Mouse (Mus musculus): ENCODE results near the gene Actl11. TPM values are rescaled to one million over a fixed set of nuclear protein-coding genes. Genes with fewer than 3 reads are reported as not detected.

The Actl11 gene
- total and polyA plus RNA-seq, 2 experiments from 2014 or later = not detected

- Histone ChIP-seq H3K9ac (peak overlapping the region; percentile 37; the same call in 1 of the 2 replicates), H3K4me3 (ENCODE audit: low read depth, low read length) (no peak overlapping the region), H3K4me1 (ENCODE audit: insufficient read depth) (peaks cover 17% of the 10 kb centered on the region), H3K9me3 (ENCODE audit: low read length) (no peaks in the 10 kb centered on the region), H3K36me3 (ENCODE audit: insufficient read depth) (peaks cover 13% of the 10 kb centered on the region), H3K27ac (ENCODE audit: low read depth, low read length) (peak overlapping the region; percentile 84), H3K27me3 (ENCODE audit: insufficient read depth, low read length) (no peaks in the 10 kb centered on the region), H3K4me2 (ENCODE audit: low read depth) (peak overlapping the region; percentile 37)
- ATAC-seq = 0 out of 2 replicates have a peak, but pooled peaks have one; percentile 14
- DNase-seq = no peak
- TF ChIP-seq CTCF (IDR thresholded peaks at IDR 0.05; ENCODE audit: low read depth) = peak; percentile 31
- 67% methylated on average over 4 of the region's 4 CpGs for WGBS
These were observed 32.7 kb downstream of the Actl11 start for GRCm38 (mm10) chr9:107960928-107961327.

- Histone ChIP-seq H3K27me3 (ENCODE audit: insufficient read depth, low read length) (no peaks in the 10 kb centered on the region), H3K4me3 (ENCODE audit: low read depth, low read length) (0 out of 2 replicates have a peak overlapping the region, but pooled peaks have one; percentile 8), H3K4me1 (ENCODE audit: insufficient read depth) (peaks cover 17% of the 10 kb centered on the region), H3K9me3 (ENCODE audit: low read length) (no peaks in the 10 kb centered on the region), H3K9ac (peak overlapping the region; percentile 37; the same call in 1 of the 2 replicates), H3K27ac (ENCODE audit: low read depth, low read length) (peak overlapping the region; percentile 84), H3K4me2 (ENCODE audit: low read depth) (peak overlapping the region; percentile 37), H3K36me3 (ENCODE audit: insufficient read depth) (peaks cover 13% of the 10 kb centered on the region)
- DNase-seq (peak; percentile 88), ATAC-seq (peak; percentile 84)
- no peak for TF ChIP-seq CTCF (IDR thresholded peaks at IDR 0.05; ENCODE audit: low read depth)
- WGBS = 58% methylated on average over 10 of the region's 10 CpGs
These were observed 33.1 kb downstream of the Actl11 start for GRCm38 (mm10) chr9:107961351-107961762.

DNA sequence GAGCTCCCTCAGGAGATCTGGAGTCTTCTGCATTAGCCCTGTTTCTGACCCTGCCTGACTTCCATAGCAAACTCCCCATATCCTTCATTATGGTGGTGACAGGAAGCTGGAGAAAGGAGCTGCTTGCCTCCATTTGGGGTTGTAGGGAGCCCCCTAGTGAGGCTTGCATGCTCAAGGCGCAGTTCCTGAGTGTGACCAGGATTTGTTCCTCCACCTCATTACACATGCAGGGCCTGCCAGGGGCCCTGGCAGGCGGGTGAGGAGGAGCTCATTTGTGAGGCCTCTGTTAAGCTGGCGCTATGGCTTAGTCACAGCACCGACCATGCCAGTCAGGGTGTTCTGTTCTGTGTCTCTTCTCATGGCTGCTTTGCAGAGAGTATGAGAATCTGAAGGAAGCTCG, 33.6 kb downstream of the Actl11 start:
- 30% methylated on average over 5 of the region's 5 CpGs for WGBS
- Histone ChIP-seq H3K4me1 (ENCODE audit: insufficient read depth) (peaks cover 17% of the 10 kb centered on the region), H3K9ac (peak overlapping the region; percentile 37; the same call in 1 of the 2 replicates), H3K9me3 (ENCODE audit: low read length) (no peaks in the 10 kb centered on the region), H3K27ac (ENCODE audit: low read depth, low read length) (peak overlapping the region; percentile 84), H3K4me2 (ENCODE audit: low read depth) (peak overlapping the region; percentile 37), H3K36me3 (ENCODE audit: insufficient read depth) (peaks cover 13% of the 10 kb centered on the region), H3K4me3 (ENCODE audit: low read depth, low read length) (0 out of 2 replicates have a peak overlapping the region, but pooled peaks have one; percentile 8), H3K27me3 (ENCODE audit: insufficient read depth, low read length) (no peaks in the 10 kb centered on the region)
- peak; percentile 77 for TF ChIP-seq CTCF (IDR thresholded peaks at IDR 0.05; ENCODE audit: low read depth)
- ATAC-seq (peak; percentile 84), DNase-seq (peak; percentile 78)

DNA sequence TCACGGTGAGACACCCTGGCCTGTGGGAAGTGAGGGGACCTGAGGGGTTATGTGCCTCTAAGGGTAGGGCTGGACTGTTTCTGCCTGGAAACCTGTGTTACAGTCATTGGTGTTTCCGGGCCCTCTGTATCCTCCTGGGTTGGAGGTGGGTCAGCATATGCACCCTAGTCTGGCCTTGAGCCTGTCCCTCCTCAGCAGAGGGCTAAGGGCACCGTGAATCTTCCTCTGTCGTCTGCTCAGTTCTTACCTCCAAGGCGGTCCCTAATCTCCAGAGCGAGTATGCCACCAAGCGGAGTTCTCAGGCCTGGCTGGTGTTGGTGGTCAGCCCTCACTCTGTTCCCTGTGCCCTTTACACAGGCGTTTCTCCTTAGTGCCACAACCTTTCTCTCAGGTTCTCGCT, 34.6 kb downstream of the Actl11 start:
- peaks cover 10% of the 10 kb centered on the region for H3K36me3 ChIP-seq (ENCODE audit: insufficient read depth)
- no peaks in the 10 kb centered on the region for H3K9me3 ChIP-seq (ENCODE audit: low read length)
- H3K27ac ChIP-seq (ENCODE audit: low read depth, low read length) = no peak overlapping the region
- H3K9ac ChIP-seq = no peak overlapping the region
- H3K27me3 ChIP-seq (ENCODE audit: insufficient read depth, low read length) = no peaks in the 10 kb centered on the region
- peaks cover 17% of the 10 kb centered on the region for H3K4me1 ChIP-seq (ENCODE audit: insufficient read depth)
- no peak for TF ChIP-seq CTCF (IDR thresholded peaks at IDR 0.05; ENCODE audit: low read depth)
- no peak overlapping the region for H3K4me3 ChIP-seq (ENCODE audit: low read depth, low read length)
- WGBS = 95% methylated on average over 9 of the region's 9 CpGs
- DNase-seq (no peak), ATAC-seq (no peak)
- H3K4me2 ChIP-seq (ENCODE audit: low read depth) = no peak overlapping the region

DNA sequence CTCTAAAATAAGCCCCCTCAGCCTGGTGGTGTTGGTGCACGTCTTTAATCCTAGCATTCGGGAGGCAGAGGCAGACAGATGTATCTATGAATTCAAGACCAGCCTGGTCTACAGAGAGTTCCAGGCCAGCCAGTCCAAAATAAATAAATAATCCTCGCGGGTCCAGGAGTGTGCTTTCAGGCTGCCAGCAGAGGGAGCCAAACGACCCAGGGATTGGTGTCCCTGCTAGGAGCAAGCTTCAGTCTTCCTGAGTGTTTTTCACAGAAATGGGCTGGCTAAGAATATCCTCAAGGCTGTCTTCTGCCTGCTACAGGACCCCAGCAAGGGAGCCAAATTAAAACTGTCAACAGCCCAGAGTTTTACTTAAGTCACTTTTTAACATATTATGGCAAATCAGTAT, 35.4 kb downstream of the Actl11 start:
- TF ChIP-seq CTCF (IDR thresholded peaks at IDR 0.05; ENCODE audit: low read depth) = peak; percentile 90

GRCm38 (mm10) chr9:107964681-107965080, 36.4 kb downstream of the Actl11 start:
- DNase-seq = no peak
- no peak for ATAC-seq
- H3K27ac ChIP-seq (ENCODE audit: low read depth, low read length) = no peak overlapping the region
- H3K27me3 ChIP-seq (ENCODE audit: insufficient read depth, low read length) = no peaks in the 10 kb centered on the region
- no peaks in the 10 kb centered on the region for H3K9me3 ChIP-seq (ENCODE audit: low read length)
- TF ChIP-seq CTCF (IDR thresholded peaks at IDR 0.05; ENCODE audit: low read depth) = no peak
- H3K4me1 ChIP-seq (ENCODE audit: insufficient read depth) = peaks cover 17% of the 10 kb centered on the region
- no peak overlapping the region for H3K4me3 ChIP-seq (ENCODE audit: low read depth, low read length)
- no peak overlapping the region for H3K4me2 ChIP-seq (ENCODE audit: low read depth)
- H3K9ac ChIP-seq = no peak overlapping the region
- 93% methylated on average over 9 of the region's 9 CpGs for WGBS
- peaks cover 14% of the 10 kb centered on the region for H3K36me3 ChIP-seq (ENCODE audit: insufficient read depth)

More for the DNA sequence above, 35.4 kb downstream of the Actl11 start:
- no peaks in the 10 kb centered on the region for H3K27me3 ChIP-seq (ENCODE audit: insufficient read depth, low read length)
- peak; percentile 86 for DNase-seq
- no peak overlapping the region for H3K4me3 ChIP-seq (ENCODE audit: low read depth, low read length)
- WGBS = 27% methylated on average over 5 of the region's 5 CpGs
- peaks cover 15% of the 10 kb centered on the region for H3K36me3 ChIP-seq (ENCODE audit: insufficient read depth)
- H3K4me2 ChIP-seq (ENCODE audit: low read depth) = no peak overlapping the region
- no peak overlapping the region for H3K27ac ChIP-seq (ENCODE audit: low read depth, low read length)
- H3K9ac ChIP-seq = no peak overlapping the region
- no peaks in the 10 kb centered on the region for H3K9me3 ChIP-seq (ENCODE audit: low read length)
- H3K4me1 ChIP-seq (ENCODE audit: insufficient read depth) = peaks cover 17% of the 10 kb centered on the region
- ATAC-seq = peak; percentile 42

DNA sequence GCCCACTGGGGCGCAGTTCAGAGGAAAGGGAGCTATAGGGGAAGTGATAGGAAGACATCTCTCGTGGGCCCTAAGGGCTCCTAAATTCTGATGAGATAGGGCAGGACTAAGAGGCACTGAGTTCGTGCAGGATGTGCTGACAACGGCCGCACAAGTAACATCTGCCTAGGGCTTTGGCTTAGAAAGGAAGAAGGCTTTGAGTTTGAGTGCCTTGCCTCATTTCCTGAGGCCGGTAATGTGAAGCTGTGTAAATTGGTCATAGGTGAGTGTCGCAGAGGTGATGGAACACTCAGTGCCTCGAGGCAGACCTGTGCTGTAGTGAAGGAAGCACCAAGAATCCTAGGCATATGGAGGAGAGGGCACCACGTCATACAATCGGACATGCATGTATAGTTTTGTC, 38.4 kb downstream of the Actl11 start:
- H3K9me3 ChIP-seq (ENCODE audit: low read length) = no peaks in the 10 kb centered on the region
- H3K9ac ChIP-seq = no peak overlapping the region
- WGBS = 91% methylated on average over 10 of the region's 10 CpGs
- H3K36me3 ChIP-seq (ENCODE audit: insufficient read depth) = peaks cover 11% of the 10 kb centered on the region
- H3K27ac ChIP-seq (ENCODE audit: low read depth, low read length) = no peak overlapping the region
- H3K27me3 ChIP-seq (ENCODE audit: insufficient read depth, low read length) = no peaks in the 10 kb centered on the region
- H3K4me3 ChIP-seq (ENCODE audit: low read depth, low read length) = no peak overlapping the region
- no peak overlapping the region for H3K4me2 ChIP-seq (ENCODE audit: low read depth)
- TF ChIP-seq CTCF (IDR thresholded peaks at IDR 0.05; ENCODE audit: low read depth) = no peak
- H3K4me1 ChIP-seq (ENCODE audit: insufficient read depth) = peaks cover 4% of the 10 kb centered on the region; the same call in 1 of the 2 replicates
- no peak for ATAC-seq
- no peak for DNase-seq
